Mouse (Mus musculus) cerebellum, postnatal 36 days (tissue): Measurements from ENCODE around the gene Ccdc97.

Experiments used
- DNase-seq, 2 experiments: peaks; one replicate each; pipeline ENCODE4 v3.0.0; 2021 to 2022; ENCODE audit warnings: mixed read lengths in 2 of 2

Gene Ccdc97

DNA sequence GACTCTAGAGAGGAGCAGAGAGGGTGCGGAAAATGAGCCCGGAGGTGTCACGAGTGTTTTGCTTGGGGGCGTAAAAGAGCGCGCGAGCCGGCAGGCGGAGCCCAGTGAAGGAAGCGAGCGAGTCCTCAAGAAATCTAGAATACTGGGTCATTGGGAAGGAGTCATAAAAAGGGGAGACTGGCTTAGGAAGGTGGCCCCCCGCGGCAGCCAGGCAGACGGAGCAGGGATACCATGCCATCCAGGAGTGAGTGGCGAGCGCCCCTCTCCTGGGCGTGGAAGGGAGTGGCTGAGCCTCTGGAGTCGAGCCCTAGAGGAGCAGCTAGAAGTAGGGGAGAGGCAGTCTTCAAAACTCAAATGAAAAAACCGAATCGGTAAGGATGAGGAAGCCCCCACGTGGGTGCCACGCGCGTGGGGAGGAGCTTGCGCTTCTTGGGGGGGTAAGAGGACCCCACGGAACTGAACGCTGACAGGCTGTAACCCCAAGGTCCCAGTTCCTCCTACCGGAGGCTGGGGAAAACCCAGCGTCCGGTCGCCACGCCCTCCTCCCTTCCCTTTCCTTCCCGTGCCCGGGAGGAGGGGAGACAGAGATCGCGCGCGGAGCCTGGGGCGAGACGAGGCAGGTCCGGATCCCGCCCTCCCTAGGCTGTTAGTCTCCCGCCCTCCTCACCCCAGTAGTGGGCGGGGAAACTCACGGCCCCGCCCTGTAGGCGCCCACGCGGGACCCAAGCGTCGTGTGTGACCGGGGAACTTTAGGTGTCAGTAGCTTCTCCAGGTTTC is 29.9 kb downstream of the Ccdc97 start:
- DNase-seq: no peak

DNA sequence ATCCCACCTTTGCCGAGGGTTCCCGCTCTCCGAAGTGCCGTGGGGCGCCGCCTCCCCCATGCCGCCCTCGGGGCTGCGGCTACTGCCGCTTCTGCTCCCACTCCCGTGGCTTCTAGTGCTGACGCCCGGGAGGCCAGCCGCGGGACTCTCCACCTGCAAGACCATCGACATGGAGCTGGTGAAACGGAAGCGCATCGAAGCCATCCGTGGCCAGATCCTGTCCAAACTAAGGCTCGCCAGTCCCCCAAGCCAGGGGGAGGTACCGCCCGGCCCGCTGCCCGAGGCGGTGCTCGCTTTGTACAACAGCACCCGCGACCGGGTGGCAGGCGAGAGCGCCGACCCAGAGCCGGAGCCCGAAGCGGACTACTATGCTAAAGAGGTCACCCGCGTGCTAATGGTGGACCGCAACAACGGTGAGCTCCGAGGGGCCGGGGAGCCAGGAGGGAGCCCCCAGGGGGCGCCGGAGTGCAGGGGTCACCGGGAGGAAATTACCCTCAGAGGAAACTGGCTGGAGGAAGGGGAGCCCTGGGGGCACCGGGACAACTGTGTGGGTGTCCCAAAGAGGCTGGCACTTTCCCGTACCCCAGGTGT is 31.0 kb downstream of the Ccdc97 start:
- peak in 1 of 2 experiments; percentile 19 for DNase-seq

DNA sequence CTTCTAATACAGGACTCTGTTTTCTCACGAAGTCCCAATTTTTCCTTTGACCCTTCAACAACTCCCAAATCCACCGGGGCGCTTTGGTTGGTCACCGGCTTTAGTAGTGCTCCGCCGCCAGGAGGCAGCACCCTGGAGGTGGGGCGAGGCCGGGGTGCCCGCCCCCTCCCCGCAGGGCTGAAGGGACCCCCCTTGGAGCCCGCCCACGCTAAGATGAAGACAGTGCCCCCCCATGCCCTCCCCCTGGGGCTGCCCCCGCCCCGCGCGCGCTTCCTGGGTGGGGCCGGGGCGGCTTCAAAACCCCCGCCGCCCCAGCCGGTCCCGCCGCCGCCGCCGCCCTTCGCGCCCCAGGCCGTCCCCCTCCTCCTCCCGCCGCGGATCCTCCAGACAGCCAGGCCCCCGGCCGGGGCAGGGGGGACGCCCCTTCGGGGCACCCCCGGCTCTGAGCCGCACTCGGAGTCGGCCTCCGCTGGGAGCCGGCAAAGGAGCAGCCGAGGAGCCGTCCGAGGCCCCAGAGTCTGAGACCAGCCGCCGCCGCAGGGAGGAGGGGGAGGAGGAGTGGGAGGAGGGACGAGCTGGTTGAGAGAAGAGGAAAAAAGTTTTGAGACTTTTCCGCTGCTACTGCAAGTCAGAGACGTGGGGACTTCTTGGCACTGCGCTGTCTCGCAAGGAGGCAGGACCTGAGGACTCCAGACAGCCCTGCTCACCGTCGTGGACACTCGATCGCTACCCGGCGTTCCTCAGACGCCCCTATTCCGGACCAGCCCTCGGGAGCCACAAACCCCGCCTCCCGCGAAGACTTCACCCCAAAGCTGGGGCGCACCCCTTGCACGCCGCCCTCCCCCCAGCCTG is 32.0 kb downstream of the Ccdc97 start, which contains the start of gene Tgfb1:
Gene Tgfb1 (plus strand): TSS at position 323 of the 852 bp plus-strand sequence.
- DNase-seq: peak in 1 of 2 experiments; percentile 26

DNA sequence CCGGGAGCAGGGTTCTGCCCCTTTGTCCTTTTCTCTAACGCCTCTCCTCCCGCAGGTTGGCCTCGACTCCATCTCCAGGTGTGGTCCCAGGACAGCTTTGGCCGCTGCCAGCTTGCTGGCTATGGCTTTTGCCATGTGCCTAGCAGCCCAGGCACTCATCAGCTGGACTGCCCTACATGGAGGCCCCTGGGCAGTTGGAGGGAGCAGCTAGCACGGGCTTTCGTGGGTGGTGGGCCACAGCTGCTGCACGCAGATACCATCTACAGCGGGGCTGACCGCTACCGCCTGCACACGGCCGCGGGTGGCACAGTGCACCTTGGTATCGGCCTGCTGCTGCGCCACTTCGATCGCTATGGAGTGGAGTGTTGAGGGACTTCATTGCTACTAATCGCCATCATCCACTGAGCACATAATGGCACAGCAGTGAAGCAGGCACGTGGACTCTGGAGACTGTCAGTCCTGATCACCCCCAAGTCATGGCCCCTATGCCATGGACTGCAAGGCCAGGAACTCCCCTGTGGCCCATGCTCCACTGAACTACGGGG is 32.9 kb downstream of the Ccdc97 start:
- no peak for DNase-seq

DNA sequence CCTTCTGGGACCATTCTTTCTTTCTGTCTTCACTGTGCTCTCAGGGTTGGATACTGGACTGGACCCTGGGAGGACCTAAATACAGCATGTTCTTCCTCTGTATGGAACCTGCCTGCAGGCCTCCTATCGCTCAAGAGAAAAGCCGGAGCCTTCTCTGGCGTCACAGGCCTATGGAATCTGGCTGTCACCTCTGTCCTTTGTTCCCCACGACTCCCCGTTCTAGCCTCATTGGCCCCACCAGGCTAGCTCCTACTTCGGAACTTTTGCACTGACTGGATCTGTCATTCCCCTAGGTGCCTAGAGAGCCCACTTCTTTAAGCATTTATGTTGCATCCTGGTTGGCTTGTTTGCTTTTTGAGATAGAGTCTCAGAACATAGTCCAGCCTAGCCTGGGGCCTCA is 34.2 kb downstream of the Ccdc97 start:
- no peak for DNase-seq

DNA sequence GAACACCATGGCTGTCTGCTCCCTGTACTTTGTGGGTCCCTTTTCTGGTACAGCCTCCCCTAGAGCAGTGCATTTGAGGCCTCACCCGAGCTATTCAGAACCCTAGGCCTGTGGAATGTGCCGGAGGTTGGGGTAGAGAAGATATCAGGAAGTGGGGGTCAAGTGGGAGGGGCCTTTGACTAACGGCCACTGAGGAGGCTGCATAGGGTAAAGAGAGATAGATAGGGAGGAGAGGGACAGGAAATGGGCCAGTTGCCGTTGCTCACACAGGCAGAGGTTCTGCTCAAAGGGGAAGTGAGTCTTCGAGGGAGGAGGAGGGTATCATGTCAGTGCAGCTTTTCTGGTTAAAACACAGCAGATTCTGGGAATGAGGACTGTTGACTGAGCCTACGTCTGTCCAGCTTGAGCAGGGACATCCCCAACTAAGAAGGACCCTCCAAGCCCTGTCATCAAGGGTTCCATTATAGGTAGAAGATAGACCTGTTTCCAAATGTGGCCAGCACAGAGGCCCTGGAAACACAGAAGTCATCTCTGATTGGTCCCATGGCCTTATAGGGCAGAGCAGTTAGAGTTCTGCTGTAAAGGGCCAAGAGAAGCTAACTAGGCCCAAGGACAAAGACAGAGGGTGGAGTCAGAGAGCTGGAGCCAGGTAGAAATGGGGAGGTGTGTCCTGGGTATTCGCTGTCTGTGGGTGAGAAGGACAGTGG is 35.3 kb downstream of the Ccdc97 start:
- no peak for DNase-seq

DNA sequence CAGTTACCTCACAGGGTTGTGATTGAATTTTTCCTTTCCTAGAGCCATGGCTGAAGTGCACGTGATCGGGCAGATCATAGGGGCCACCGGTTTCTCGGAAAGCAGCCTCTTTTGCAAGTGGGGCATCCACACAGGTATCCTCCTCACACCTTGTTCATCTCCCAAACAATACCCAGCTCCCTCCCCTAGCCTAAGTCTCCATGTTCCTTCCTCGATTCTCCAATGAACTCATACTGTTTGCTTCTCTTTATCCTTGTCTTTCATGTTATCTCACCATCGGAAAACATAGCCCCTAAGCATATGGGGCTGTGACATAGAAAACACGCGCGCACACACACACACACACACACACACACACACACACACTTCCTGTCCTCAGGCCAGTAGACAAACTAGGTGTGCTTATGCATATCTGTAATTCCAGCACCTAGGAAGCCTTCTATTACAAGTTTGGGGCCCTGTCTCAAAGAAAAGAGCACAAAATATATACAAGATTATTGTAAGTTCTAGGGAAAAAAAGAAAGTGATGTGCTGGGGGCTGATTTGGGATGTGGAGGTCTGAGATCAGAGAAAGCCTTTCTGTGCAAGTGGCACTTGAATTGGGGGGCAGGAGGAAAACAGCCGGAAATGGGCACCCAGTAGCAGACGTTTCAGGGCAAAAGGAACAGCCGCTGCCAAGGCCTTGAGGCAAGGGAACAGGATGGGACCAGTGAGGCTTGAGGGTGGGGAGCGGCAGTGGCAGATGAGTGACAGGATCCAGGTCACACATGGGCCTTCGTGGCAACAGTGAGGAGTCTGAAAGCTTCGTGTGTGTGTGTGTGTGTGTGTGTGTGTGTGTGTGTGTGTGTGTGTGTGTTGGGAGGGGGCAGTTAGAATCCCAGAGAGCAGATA is 37.3 kb downstream of the Ccdc97 start:
- no peak for DNase-seq

DNA sequence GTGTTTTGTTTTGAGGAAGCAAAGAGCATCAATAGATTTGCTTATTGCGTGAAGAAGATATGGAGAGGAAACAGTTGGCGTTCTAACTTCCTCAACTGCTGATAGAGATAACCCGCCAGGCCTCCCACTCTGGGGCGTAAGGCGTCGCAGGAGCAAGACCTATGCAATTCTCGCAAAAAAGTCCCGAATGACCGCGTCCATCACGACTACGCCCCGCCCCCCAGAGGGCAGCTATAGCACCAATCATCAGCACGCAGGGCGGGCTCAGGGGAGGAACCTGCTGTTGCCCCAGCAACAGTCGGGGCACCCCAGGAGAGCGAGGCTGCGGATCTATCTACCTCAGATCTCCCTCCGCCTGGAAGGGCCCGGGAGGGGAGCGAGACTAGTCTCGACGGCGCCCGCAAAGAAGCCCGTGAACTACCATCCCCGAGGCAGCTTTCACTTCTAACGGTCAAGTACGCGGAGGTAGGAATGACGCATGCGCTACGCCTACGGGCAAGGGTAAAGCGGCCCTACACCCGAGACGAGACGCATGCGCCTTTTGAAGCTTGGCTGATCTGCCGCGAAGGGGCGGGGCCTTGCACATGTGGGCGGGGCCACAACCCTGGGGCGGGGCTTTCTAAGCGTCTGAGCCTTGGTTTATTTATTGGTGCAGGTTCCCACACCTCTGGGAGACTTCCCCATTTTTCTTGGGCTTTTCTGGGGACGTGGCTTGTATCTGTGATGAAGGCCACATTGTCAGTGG is 38.2 kb downstream of the Ccdc97 start, which contains the start of gene B9d2:
Gene B9d2 (plus strand): TSS at position 267 of the 745 bp plus-strand sequence.
- peak; percentile 90 to 92 for DNase-seq

DNA sequence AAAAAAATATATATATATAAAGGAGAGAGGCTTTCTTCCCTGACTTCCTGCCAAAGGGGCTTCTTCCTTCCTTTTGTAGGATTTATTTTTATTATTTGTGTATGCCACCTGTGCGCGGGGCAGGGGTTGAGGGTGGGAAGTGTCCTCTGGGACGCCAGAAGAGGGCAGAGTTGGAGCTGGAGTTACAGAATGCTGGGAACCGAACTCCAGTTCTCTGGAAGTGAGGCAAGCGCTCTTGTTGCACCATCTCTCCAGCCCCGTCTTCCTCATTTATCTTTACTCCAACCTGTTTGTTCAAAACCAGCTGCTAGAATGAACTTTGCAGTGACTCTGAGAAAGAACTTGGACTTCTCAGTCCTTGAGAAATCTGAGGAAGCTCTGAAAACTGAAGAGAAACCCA is 38.9 kb downstream of the Ccdc97 start:
- no peak for DNase-seq

DNA sequence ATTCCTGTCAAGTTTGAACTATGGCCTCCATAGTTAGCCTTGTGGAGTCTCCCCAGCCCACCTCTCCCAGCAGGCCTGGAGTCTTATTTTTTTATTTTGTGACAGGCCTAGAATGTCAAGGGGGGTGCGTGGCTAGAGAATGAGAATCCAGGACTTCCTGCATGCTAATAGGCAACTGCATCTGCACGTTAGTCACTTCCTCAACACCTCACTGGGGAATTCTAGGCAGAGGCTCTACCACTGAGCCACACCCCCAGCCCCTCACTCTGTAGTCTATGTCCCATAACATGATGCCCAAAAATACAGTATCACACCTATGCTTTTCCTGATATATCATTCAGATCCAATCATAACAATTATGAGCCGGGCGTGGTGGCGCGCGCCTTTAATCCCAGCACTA is 41.9 kb downstream of the Ccdc97 start:
- DNase-seq: no peak

DNA sequence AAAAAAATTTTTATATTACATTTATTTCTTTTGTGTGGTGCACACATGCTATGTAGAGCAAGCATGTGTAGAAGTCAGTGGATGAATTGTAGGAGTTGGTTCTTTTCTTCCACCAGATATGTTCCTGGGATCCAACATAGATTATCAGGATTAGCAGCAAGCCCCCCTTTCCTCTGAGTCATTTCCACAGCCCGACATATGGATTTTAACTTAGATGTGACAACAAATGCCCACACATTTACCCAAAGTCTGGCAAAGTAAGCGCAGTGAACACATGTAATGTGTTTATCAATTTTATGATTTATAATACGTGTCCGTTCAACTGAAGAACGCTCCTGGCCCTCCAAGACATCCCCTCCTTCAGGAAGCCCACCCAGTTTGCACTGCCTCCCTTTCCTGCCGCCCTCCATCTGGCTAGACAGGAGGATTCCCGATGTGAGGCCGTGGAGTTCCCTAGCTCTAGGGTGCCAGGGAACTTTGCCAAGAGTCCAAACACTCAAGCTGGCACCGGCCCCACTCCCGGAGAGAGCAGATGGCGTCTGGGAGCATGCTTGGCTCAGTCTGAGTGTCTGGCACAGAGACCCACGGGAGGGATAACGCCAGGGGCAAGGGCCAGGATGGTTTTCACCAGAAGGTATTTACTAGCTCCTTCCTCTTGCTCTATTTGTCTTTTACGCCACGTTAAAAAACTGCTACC is 42.7 kb downstream of the Ccdc97 start:
- DNase-seq: peak; percentile 100

DNA sequence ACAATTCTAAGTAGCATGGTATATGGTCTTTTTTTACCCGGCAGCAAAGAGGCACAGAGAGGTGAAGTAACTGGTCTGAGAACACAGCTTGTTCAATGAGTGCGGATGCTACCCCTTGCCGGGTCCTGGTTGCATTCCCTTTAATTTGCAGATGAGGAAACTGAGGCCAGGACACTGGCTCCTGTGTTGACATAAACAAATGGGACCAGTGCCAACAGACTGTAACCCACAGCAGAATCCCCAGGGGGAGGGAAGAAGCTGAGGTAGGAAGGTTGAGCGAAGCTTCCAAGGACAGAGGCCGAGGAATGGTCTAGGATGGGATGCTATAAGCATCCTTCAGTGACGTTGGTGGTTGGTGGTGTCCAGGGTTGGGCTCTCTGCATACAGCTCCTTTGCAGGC is 43.5 kb downstream of the Ccdc97 start:
- DNase-seq: no peak

DNA sequence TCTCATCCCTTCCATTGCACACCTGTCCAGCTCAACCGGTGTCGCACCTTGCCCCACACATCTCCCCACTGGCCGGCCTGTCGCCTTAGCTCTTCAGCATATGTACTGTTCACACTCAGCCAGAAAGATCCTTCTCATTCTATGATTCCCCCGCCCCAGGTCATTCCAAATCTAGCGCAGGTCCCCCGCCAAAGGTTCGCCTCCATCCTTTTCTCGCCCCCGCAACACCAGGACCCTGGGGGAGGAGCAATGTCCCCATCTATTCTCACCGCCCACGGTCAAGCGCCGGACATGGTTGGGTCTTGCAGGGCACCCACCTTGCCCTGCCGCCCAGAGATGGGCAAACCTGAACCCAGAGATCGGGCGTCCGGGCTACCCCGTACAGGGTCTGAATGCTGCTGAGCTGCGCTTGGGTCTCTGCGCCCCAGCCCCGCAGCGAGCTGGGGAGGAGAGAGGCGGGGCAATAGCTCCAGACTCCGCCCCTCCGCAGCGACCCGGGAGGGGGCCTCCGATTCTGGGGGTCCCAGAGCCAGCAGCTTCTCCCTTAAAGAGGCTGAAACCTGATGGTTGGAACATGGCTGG is 44.1 kb downstream of the Ccdc97 start, which contains the start of gene Tmem91:
Gene Tmem91 (minus strand): TSS at position 448 of the 582 bp plus-strand sequence.
- no peak for DNase-seq

DNA sequence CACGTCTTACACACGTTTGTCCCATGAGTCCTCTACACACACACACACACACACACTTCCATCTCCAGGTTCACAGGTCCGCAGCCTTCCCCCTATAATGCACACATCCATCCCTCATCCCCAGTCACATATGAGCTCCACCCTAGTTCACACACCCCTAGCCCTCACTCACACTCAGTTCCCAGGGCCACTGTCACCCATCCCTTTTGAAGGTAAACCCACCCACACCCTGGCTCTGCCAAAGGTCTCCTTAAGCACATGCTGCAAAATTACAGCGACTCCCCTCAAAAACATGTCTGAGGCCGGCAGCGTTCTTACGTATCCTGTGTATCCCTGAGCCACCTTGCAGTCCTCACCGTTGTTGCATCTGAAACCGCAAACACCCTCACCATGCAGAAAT is 44.6 kb downstream of the Ccdc97 start:
- DNase-seq: no peak

DNA sequence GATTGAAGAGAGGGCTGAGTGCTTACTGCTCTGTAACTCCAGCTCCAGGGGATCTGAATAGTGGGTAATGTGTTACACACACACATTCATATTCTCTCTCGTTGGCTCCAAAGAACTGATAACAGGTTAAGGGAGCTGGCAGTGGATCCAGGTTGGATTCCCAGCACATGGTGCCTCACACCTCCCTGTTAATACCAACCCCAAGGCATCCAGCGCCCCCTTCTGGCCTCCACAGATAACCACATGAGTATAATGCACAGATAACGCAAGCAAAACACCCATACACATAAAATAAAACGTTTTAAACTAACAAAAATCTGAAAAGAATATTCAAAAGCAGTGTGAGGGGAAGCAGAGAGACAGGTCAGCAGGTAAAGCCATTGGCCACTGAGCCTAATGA is 46.4 kb downstream of the Ccdc97 start:
- no peak for DNase-seq

DNA sequence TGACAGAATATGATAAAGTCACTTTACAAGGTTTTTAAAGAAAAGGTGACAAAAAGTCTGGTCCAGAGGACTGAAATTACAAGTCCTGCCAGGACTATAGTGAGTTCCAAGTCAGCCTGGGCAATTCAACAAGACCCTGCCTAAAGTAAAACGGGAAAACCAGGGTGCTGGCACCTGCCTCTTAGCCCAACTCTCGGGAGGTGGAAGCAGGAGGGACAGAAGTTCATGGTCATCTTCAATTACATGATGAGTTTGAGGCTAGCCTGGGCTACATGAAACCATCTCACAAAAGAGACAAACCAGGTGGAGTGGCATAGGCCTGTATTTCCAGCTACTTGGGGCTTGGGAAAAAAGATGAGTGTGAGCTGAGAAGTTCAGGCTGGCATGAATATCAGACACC is 47.2 kb downstream of the Ccdc97 start:
- no peak for DNase-seq

DNA sequence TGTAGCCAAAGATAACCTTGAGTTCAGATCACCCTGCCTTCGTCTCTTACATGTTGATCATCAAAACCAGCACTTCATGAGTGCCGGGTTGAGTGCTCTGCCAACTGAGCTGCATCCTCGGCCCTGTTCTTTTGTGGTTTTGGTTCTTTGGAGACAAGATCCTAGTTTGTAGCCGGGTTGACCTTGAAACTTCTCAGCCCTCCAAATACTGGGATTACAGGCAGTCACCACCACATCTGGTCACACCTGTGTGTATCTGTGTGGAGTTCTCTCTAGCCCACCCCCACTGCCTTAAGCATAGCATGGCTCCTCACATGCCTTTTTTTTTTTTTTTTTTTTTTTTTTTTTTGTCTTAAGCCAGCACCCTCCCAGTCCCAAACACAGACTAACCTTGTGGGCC is 48.8 kb downstream of the Ccdc97 start:
- DNase-seq: no peak

DNA sequence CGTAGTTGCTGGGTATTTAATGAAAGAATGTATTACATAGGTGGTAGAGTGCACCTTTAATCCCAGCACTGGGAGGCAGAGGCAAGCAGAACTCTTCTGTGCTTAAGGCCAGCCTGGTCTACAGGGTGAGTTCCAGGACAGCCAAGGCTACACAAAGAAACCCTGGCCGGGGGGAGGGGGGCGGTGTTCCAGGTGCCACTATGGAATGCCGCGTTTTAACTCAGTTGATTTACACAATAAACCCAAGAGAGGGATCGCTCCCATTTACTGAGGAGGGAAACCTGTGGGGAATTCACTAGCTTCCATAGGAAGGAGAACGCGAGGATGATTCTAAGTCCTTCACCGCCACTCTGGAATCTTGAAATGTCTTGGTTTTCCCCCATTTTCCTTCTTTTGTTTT is 49.3 kb downstream of the Ccdc97 start:
- no peak for DNase-seq

DNA sequence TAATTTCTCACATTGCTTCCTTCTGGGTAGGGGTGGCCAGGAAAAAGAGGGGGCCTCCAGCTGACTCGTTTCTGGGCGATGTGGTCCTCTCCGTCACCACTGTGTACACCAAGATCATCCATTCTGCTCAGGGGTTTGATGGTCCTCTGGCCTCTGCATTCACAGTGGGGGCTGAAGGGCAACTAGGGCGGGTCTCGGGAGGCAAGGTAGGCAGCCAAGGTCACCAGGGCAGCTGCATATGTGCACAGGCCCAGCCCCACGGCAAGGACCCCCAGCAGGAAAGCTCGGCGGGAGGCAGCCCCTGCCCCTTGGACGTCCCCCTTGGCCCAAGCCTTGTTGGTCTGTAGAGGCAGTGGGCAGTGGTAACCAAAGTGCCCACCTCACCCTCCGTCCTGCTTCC is 49.7 kb downstream of the Ccdc97 start:
- DNase-seq: no peak

DNA sequence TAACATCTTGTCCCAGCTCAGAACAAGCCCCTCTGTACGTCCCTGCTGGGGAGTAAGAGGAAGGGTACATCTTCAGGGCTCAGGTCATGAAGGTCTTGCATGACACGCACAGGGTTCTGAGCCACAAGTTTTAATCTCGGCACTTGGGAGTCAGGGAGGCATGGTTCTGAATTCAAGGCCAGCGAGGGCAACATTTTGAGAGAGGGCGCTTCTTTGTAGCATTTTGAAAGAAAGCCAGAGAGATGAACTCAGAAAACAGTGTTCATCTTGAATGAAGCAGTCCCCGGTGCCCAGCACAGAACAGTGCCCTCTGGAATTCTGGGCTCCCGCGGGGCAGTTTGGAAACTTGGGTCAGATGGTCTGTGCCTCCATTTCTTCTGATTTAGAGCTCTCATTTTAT is 52.5 kb downstream of the Ccdc97 start:
- DNase-seq: no peak
